Mouse (Mus musculus): ENCODE results near the gene D130052B06Rik. TPM values are rescaled to one million over a fixed set of nuclear protein-coding genes. Genes with fewer than 3 reads are reported as not detected.

The D130052B06Rik gene
- not detected for polyA plus RNA-seq (2012; fragmentation: generic; extraction: Trizol)

DNA sequence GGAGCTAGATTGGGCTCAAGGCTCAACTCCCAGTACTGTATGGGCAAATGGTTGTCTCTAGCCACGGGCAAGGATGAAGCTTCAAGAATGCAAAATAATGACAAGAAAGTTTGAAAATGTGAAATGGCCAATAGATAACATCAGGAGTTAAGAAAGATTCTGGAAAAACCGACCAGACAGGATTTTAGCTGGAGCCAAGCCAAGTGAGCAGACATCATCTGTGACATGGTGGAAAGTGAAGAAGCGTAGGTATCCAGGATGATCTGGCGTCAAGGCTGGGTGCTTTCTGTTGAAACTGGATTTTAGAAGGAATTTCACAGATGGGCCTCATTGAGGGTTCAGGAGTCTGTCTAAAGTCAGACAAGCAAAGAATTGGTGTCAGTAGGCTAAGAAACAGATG is at the start of gene D130052B06Rik:
TSS of gene D130052B06Rik (plus strand) at position 317 of the 400 bp plus-strand sequence.
- no peak for TF ChIP-seq REST (IDR thresholded peaks at IDR 0.05; ENCODE audit: insufficient read depth, insufficient read length)
- TF ChIP-seq POLR2AphosphoS2 (IDR thresholded peaks at IDR 0.05; ENCODE audit: insufficient read length, low read depth), result no peak
- no peak for TF ChIP-seq MYOG (IDR thresholded peaks at IDR 0.05; ENCODE audit: control insufficient read depth in 1 of 3, insufficient read depth in 1 of 3, insufficient read length in 2 of 3, low read depth in 2 of 3)
- TF ChIP-seq POLR2A (IDR thresholded peaks at IDR 0.05; ENCODE audit: insufficient read length, low read depth), result no peak
- TF ChIP-seq MAX (IDR thresholded peaks at IDR 0.05; ENCODE audit: low read depth), result no peak
- no peak for TF ChIP-seq TCF3 (IDR thresholded peaks at IDR 0.05; ENCODE audit: insufficient read length, low read depth)
- no peak for TF ChIP-seq USF1 (IDR thresholded peaks at IDR 0.05; ENCODE audit: low read depth)
- no peak for TF ChIP-seq TCF12 (IDR thresholded peaks at IDR 0.05; ENCODE audit: insufficient read depth, poor library complexity, severe bottlenecking)
- no peak for TF ChIP-seq MYOD1 (IDR thresholded peaks at IDR 0.05; ENCODE audit: control insufficient read depth in 1 of 3, insufficient read length in 2 of 3, low read depth in 2 of 3)
- TF ChIP-seq E2F4 (IDR thresholded peaks at IDR 0.05; ENCODE audit: insufficient read depth), result no peak
- TF ChIP-seq CEBPB (IDR thresholded peaks at IDR 0.05; ENCODE audit: insufficient read depth, poor library complexity, severe bottlenecking), result no peak
- no peak for TF ChIP-seq SRF (IDR thresholded peaks at IDR 0.05; ENCODE audit: control insufficient read depth, insufficient read length, low read depth)
- no peak within 1 kb of the TSS for H3ac ChIP-seq (ENCODE audit: control insufficient read depth, insufficient read length)
- H3K4me3 ChIP-seq, result no peak within 1 kb of the TSS
- H3K27me3 ChIP-seq (ENCODE audit: control insufficient read depth, insufficient read depth, insufficient read length), result no peaks in the 10 kb centered on the region
- H3K36me3 ChIP-seq (ENCODE audit: control insufficient read depth, insufficient read depth), result no peaks in the 10 kb centered on the region
- no peak within 1 kb of the TSS for H3K4me2 ChIP-seq (ENCODE audit: low read depth)
- H3K79me2 ChIP-seq (ENCODE audit: control insufficient read depth, insufficient read depth), result no peaks in the 10 kb centered on the region

DNA sequence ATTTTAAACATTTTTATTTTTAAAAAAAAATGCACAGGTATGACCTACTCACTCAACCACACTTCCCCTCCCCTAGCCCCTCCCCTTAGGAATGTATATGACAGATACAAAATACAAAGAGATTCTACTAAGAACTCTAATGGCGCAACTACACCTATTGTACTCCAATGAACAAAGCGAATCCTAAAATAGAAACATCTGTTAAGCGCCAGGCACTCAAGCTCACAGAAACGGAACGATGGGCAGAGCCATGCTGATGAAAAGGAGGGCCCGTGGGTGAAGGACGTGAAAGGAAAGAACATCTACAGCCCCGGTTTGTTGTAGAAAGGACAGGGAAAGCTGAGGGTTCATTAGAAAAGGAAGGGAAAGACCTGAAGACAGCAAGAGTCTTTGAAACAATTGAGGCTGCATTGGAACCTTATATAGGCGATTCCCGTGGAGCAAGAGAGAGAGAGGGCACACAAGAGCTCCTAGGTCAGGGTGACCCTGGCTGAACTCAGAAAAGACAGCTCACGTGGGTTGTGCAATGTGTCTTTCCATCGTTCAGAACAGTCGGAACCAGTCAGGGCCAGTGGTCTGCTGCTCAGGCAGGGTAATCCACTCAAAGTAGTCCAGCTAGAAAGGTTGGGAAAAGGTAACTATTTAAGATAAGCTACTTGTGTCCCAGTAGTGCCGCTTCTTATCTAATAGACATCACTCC is 48.1 kb upstream of the D130052B06Rik start:
- Histone ChIP-seq H3K4me2 (ENCODE audit: low read depth) (no peak overlapping the region), H3K27me3 (ENCODE audit: control insufficient read depth, insufficient read depth, insufficient read length) (peaks cover 5% of the 10 kb centered on the region), H3K36me3 (ENCODE audit: control insufficient read depth, insufficient read depth) (no peaks in the 10 kb centered on the region), H3K4me3 (no peak overlapping the region), H3K79me2 (ENCODE audit: control insufficient read depth, insufficient read depth) (no peaks in the 10 kb centered on the region), H3ac (ENCODE audit: control insufficient read depth, insufficient read length) (no peak overlapping the region)
- no peak for TF ChIP-seq TCF3 (IDR thresholded peaks at IDR 0.05; ENCODE audit: insufficient read length, low read depth)
- no peak for TF ChIP-seq MAX (IDR thresholded peaks at IDR 0.05; ENCODE audit: low read depth)
- TF ChIP-seq CEBPB (IDR thresholded peaks at IDR 0.05; ENCODE audit: insufficient read depth, poor library complexity, severe bottlenecking), result no peak
- TF ChIP-seq REST (IDR thresholded peaks at IDR 0.05; ENCODE audit: insufficient read depth, insufficient read length), result no peak
- TF ChIP-seq SRF (IDR thresholded peaks at IDR 0.05; ENCODE audit: control insufficient read depth, insufficient read length, low read depth), result no peak
- no peak for TF ChIP-seq MYOD1 (IDR thresholded peaks at IDR 0.05; ENCODE audit: control insufficient read depth in 1 of 3, insufficient read length in 2 of 3, low read depth in 2 of 3)
- no peak for TF ChIP-seq USF1 (IDR thresholded peaks at IDR 0.05; ENCODE audit: low read depth)
- TF ChIP-seq TCF12 (IDR thresholded peaks at IDR 0.05; ENCODE audit: insufficient read depth, poor library complexity, severe bottlenecking), result no peak
- no peak for TF ChIP-seq POLR2AphosphoS2 (IDR thresholded peaks at IDR 0.05; ENCODE audit: insufficient read length, low read depth)
- TF ChIP-seq E2F4 (IDR thresholded peaks at IDR 0.05; ENCODE audit: insufficient read depth), result no peak
- TF ChIP-seq POLR2A (IDR thresholded peaks at IDR 0.05; ENCODE audit: insufficient read length, low read depth), result no peak
- no peak for TF ChIP-seq MYOG (IDR thresholded peaks at IDR 0.05; ENCODE audit: control insufficient read depth in 1 of 3, insufficient read depth in 1 of 3, insufficient read length in 2 of 3, low read depth in 2 of 3)

GRCm38 (mm10) chr11:33554123-33554522 is 45.0 kb upstream of the D130052B06Rik start:
- Histone ChIP-seq H3ac (ENCODE audit: control insufficient read depth, insufficient read length) (no peak overlapping the region), H3K27me3 (ENCODE audit: control insufficient read depth, insufficient read depth, insufficient read length) (peaks cover 5% of the 10 kb centered on the region), H3K4me2 (ENCODE audit: low read depth) (no peak overlapping the region), H3K4me3 (no peak overlapping the region), H3K36me3 (ENCODE audit: control insufficient read depth, insufficient read depth) (no peaks in the 10 kb centered on the region), H3K79me2 (ENCODE audit: control insufficient read depth, insufficient read depth) (no peaks in the 10 kb centered on the region)
- no peak for TF ChIP-seq MAX (IDR thresholded peaks at IDR 0.05; ENCODE audit: low read depth)

- no peak overlapping the region for H3K4me2 ChIP-seq (ENCODE audit: low read depth)
- H3K27me3 ChIP-seq (ENCODE audit: control insufficient read depth, insufficient read depth, insufficient read length), result no peaks in the 10 kb centered on the region
- H3ac ChIP-seq (ENCODE audit: control insufficient read depth, insufficient read length), result no peak overlapping the region
- TF ChIP-seq TCF3 (IDR thresholded peaks at IDR 0.05; ENCODE audit: insufficient read length, low read depth), result no peak
- TF ChIP-seq TCF12 (IDR thresholded peaks at IDR 0.05; ENCODE audit: insufficient read depth, poor library complexity, severe bottlenecking), result no peak
- no peak for TF ChIP-seq SRF (IDR thresholded peaks at IDR 0.05; ENCODE audit: control insufficient read depth, insufficient read length, low read depth)
- TF ChIP-seq CEBPB (IDR thresholded peaks at IDR 0.05; ENCODE audit: insufficient read depth, poor library complexity, severe bottlenecking), result no peak
- TF ChIP-seq REST (IDR thresholded peaks at IDR 0.05; ENCODE audit: insufficient read depth, insufficient read length), result no peak
- TF ChIP-seq MYOD1 (IDR thresholded peaks at IDR 0.05; ENCODE audit: control insufficient read depth in 1 of 3, insufficient read length in 2 of 3, low read depth in 2 of 3), result no peak
- no peak for TF ChIP-seq POLR2A (IDR thresholded peaks at IDR 0.05; ENCODE audit: insufficient read length, low read depth)
- no peak for TF ChIP-seq POLR2AphosphoS2 (IDR thresholded peaks at IDR 0.05; ENCODE audit: insufficient read length, low read depth)
- TF ChIP-seq E2F4 (IDR thresholded peaks at IDR 0.05; ENCODE audit: insufficient read depth), result no peak
- no peak for TF ChIP-seq USF1 (IDR thresholded peaks at IDR 0.05; ENCODE audit: low read depth)
- no peak for TF ChIP-seq MAX (IDR thresholded peaks at IDR 0.05; ENCODE audit: low read depth)
- TF ChIP-seq MYOG (IDR thresholded peaks at IDR 0.05; ENCODE audit: control insufficient read depth in 1 of 3, insufficient read depth in 1 of 3, insufficient read length in 2 of 3, low read depth in 2 of 3), result no peak
- H3K4me3 ChIP-seq, result no peak overlapping the region
- H3K36me3 ChIP-seq (ENCODE audit: control insufficient read depth, insufficient read depth), result no peaks in the 10 kb centered on the region
- H3K79me2 ChIP-seq (ENCODE audit: control insufficient read depth, insufficient read depth), result no peaks in the 10 kb centered on the region
Observed at GRCm38 (mm10) chr11:33563921-33564320, 35.2 kb upstream of the D130052B06Rik start.
